Mouse (Mus musculus): ENCODE results near the gene Cab39l.

DNA sequence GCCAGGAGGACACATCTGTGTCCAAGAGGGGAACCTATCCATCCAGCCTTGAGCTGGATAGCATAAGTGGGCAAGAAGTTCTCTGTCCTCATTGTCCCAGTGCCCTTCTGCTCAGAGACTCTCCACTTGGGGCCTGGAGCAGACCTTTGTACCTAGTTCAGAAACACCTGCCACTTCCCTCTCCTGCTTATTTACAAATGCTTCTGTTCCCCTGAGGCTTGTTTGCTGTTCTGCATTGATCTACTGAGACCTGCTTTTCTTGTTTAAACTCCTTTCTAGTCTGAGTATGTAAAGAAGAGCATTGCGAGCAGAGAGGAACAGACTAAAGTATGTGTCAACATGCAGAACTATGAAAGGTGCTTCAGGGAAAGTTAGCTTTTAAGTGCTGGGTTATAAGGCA is 92.2 kb downstream of the Cab39l start:
- TF ChIP-seq CTCF (conservative IDR thresholded peaks at IDR 0.05; ENCODE audit: low read length) (no peak), POU5F1 (IDR thresholded peaks at IDR 0.05; ENCODE audit: borderline replicate concordance, low read length) (no peak)

Measured in E14TG2a.4 (cell line).